Mouse (Mus musculus) limb, embryonic 11.5 days (tissue): Measurements from ENCODE around the gene Tcf25. TPM values are rescaled to one million over a fixed set of nuclear protein-coding genes. Genes with fewer than 3 reads are reported as not detected.
"Not testable (repeated sequence)": the region's sequence is repeated elsewhere in the genome, so short reads cannot be mapped to it uniquely, and the experiment has no call there.

Experiments used
- ATAC-seq: fragments of 200-750 bp; cut with Nextera tagmentation; 2 replicates; pipeline ENCODE4 v1.8.0; 2017; ENCODE audit warnings: low read depth; ENCODE audit not compliant: insufficient number of reproducible peaks, low FRiP score, low TSS enrichment
- DNase-seq: peaks from one replicate; pipeline ENCODE4 v3.0.0-alpha.2; 2015; ENCODE audit warnings: low spot score
- H3K27ac ChIP-seq: fragments of 300-500 bp; sonication (generic); replicated peaks from 2 replicates; pipeline ENCODE4 v1.5.1; 2014; ENCODE audit warnings: low read depth, mild to moderate bottlenecking, low read length
- H3K27me3 ChIP-seq: fragments of 300-500 bp; sonication (generic); 2 replicates; pipeline ENCODE4 v1.6.1; 2014; ENCODE audit warnings: mild to moderate bottlenecking, low read length, mixed read lengths; ENCODE audit not compliant: control insufficient read depth, insufficient read depth
- H3K36me3 ChIP-seq: fragments of 300-500 bp; sonication (generic); 2 replicates; pipeline ENCODE4 v1.6.1; 2014; ENCODE audit warnings: mild to moderate bottlenecking, low read length, moderate library complexity, mixed read lengths; ENCODE audit not compliant: control insufficient read depth, insufficient read depth
- H3K4me1 ChIP-seq: fragments of 300-500 bp; sonication (generic); 2 replicates; pipeline ENCODE4 v1.6.1; 2014; ENCODE audit warnings: low read length, mixed read lengths; ENCODE audit not compliant: control insufficient read depth, insufficient read depth
- H3K4me2 ChIP-seq: fragments of 300-500 bp; sonication (generic); 2 replicates; pipeline ENCODE4 v1.6.1; 2014; ENCODE audit warnings: low read depth, mild to moderate bottlenecking, moderate library complexity; ENCODE audit not compliant: severe bottlenecking
- H3K4me3 ChIP-seq: fragments of 300-500 bp; sonication (generic); 2 replicates; pipeline ENCODE4 v1.5.1; 2014; ENCODE audit warnings: low read depth, low read length
- H3K9ac ChIP-seq: fragments of 300-500 bp; sonication (generic); 2 replicates; pipeline ENCODE4 v1.6.1; 2014; ENCODE audit warnings: mild to moderate bottlenecking, low read length
- H3K9me3 ChIP-seq: fragments of 300-500 bp; sonication (generic); 2 replicates; pipeline ENCODE4 v1.6.1; 2016; ENCODE audit warnings: low read length; ENCODE audit not compliant: control insufficient read depth
- WGBS: fragments of 180-500 bp; shearing (Covaris S2); extraction: QIAGEN DNeasy Blood & Tissue Kit; methylation state at CpG from one replicate; pipeline ENCODE4 v1.1.7; 2014; 5-methylcytosine and 5-hydroxymethylcytosine counted together
- polyA plus RNA-seq: library from polyadenylated mRNA; unstranded; fragments of >200 nt; fragmentation: Nextera tagmentation; extraction: Ambion mirVana; gene quantifications from 2 replicates; pipeline ENCODE4 v1.2.1, GENCODE M21; 2014

The Tcf25 gene
- polyA plus RNA-seq, 1 experiment from 2014 or later, result 136 TPM

DNA sequence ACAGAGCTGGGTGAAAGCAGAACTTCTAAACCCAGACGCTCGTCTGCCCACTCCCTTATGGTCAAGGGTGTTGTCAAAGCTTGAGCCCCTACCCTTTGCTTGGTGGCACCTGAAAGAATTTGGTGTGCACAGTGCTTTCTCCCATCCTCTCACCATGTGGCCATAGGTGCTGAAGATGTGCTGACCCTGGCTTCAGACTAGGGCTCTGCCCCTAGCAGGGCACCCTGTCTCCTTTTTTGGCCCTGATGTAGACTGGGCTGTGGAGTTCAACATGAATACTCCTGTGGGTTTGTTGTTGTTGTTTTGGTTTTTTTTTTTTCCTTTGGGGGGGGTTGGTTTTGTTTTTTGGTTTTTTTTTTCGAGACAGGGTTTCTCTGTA is 49.2 kb downstream of the Tcf25 start:
- 26% methylated on average over 3 of the region's 3 CpGs for WGBS
- H3K9ac ChIP-seq, result no peak overlapping the region
- no peaks in the 10 kb centered on the region for H3K36me3 ChIP-seq
- no peak overlapping the region for H3K4me2 ChIP-seq
- no peaks in the 10 kb centered on the region for H3K27me3 ChIP-seq
- DNase-seq (no peak), ATAC-seq (no peak)
- no peak overlapping the region for H3K4me3 ChIP-seq
- H3K27ac ChIP-seq, result no peak overlapping the region
- H3K4me1 ChIP-seq, result no peaks in the 10 kb centered on the region
- H3K9me3 ChIP-seq, result peaks cover 2% of the 10 kb centered on the region; the same call in 1 of the 2 replicates

DNA sequence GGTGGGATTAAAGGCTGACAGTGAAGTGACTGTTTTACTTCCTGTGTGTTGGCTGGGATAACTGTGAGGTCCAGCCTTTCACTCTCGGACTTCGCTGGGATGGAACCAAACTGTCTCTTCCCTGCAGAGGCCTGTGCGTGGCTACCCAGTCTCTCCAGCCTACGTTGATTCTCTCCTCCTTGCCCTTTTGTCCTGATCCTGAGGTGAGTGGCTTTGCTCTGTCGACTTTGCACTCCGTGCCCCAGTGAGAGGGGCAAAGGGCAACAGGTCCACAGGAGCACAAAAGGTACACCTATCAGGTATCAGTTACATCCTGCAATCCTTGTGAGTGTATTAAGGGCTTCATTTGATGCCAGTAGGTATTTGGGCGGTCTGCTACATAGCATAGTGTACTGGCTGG is 49.9 kb downstream of the Tcf25 start, which contains the start of gene Def8:
Def8 (plus strand) TSS at position 87 of the 400 bp plus-strand sequence.
- DNase-seq (no peak), ATAC-seq (no peak)
- Histone ChIP-seq H3K9ac (no peak within 1 kb of the TSS), H3K9me3 (peaks cover 7% of the 10 kb centered on the region; the same call in 1 of the 2 replicates), H3K27ac (no peak within 1 kb of the TSS), H3K36me3 (no peaks in the 10 kb centered on the region), H3K4me2 (0 out of 2 replicates have a peak within 1 kb of the TSS, but pooled peaks have one; percentile 16), H3K27me3 (no peaks in the 10 kb centered on the region), H3K4me1 (no peaks in the 10 kb centered on the region), H3K4me3 (no peak within 1 kb of the TSS)
- 72% methylated on average over 7 of the region's 7 CpGs for WGBS

DNA sequence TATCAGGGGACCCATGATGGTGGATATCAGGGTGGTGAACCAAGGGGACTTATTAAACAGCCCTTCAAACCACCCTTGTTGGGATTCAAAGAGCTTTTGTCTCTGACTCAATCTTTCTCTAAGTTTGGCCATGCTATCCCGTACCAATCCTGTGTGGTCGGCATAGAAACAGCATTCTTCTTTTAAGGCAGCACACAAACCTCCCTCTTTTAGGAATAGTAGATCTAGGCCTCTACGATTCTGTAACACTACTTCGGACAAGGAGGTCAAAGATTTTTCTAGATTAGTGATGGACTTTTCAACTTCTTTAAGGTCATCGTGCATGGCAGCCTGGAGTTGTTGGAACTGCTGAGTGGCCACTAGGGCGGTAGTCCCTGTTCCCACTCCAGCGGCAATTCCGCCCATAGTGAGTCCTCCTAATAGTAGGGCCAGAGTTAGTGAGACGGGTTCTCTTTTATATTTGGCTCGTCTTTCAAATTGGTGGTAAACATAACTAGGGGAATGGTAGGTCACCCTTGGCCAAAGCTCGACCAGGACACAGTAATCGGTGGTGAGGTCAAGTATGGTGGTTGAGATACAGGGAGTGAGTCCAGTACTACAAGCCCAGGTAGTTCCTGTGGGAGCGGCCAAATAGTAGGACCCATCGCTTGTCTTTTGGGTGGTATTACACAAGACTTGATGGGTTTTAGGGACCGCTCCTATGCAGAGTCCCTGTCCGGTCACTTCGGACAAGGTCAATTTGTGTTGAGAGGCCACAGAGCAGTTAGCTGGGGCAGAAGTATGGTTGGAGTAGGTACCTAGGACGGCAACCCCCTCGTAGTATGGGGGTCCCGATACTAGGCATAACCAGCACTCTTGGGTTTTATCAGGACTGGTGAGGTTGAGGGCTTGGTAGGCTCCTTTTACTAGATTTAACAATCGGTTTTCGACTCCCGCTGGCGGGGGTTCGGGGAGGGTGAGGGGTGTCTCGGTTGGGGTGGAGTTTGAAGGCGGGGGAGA is 53.3 kb downstream of the Tcf25 start:
- no peak for DNase-seq
- Histone ChIP-seq H3K4me2 (no peak overlapping the region), H3K27me3 (no peaks in the 10 kb centered on the region), H3K36me3 (no peaks in the 10 kb centered on the region), H3K27ac (no peak overlapping the region), H3K9me3 (peaks cover 16% of the 10 kb centered on the region; the same call in 1 of the 2 replicates), H3K4me1 (no peaks in the 10 kb centered on the region), H3K9ac (no peak overlapping the region), H3K4me3 (no peak overlapping the region)
- no peak for ATAC-seq
- 96% methylated on average over 27 of the region's 27 CpGs for WGBS

DNA sequence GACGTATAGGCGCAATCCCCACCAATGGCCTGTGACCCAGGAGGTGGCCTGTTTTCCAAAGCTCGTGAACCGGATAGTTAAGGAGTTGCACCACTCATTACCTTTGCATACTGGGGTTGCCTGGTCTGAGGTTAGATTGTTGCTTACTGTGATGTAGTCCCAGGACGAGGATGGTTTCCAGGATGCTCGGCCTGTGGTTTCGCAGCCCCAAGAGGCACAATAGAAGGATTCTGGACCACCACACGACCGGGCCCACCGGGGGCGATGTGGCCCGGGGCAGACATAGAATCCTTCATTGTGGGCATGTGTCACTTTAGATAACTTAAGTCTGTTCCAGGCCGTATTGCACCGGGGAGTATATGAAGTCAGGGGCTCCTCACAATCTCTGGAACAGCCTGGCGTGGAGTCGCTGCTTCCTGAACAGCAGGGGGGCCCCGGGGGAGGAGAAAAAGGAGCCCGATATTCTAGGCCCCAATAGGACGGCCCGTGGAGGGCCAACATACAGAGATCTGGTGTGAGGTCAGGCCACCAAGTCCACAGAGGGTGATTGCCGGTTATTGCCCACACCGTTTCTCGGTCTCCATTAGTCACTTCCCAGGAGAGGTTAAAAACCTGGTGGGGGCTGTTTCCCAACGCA is 54.2 kb downstream of the Tcf25 start:
- H3K27ac ChIP-seq, result no peak overlapping the region
- H3K36me3 ChIP-seq, result no peaks in the 10 kb centered on the region
- no peak overlapping the region for H3K4me3 ChIP-seq
- WGBS, result 98% methylated on average over 24 of the region's 24 CpGs
- H3K9ac ChIP-seq, result no peak overlapping the region
- H3K27me3 ChIP-seq, result no peaks in the 10 kb centered on the region
- H3K9me3 ChIP-seq, result peaks cover 19% of the 10 kb centered on the region; the same call in 1 of the 2 replicates
- H3K4me2 ChIP-seq, result no peak overlapping the region
- H3K4me1 ChIP-seq, result no peaks in the 10 kb centered on the region
- DNase-seq (no peak), ATAC-seq (no peak)

DNA sequence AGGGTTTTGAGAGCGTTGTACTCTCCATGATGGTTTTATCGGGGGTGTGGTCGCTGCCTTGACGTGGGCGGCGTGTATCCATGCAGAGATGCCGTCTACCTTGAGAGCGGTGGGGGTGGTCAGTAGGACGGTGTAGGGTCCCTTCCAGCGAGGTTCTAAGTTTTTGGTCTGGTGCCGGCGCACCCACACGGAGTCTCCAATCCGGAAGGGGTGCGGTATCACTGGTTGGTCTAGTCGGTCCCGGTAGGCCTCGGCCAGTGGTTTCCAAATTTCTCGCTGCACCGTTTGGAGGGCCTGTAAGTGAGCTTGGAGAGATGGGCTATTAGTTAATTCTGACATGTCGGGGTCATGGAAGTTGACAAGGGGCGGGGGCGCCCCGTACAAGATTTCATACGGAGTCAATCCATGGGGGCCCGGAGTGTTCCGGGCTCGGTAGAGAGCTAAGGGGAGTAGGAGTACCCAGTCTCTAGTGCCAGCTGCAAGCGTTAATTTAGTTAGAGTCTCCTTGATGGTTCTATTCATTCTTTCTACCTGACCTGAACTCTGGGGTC is 54.9 kb downstream of the Tcf25 start:
- H3K27ac ChIP-seq, result no peak overlapping the region
- H3K4me3 ChIP-seq, result no peak overlapping the region
- H3K4me2 ChIP-seq, result no peak overlapping the region
- 97% methylated on average over 29 of the region's 29 CpGs for WGBS
- H3K9me3 ChIP-seq, result peaks cover 19% of the 10 kb centered on the region; the same call in 1 of the 2 replicates
- H3K27me3 ChIP-seq, result no peaks in the 10 kb centered on the region
- no peak for ATAC-seq
- H3K9ac ChIP-seq, result no peak overlapping the region
- H3K36me3 ChIP-seq, result no peaks in the 10 kb centered on the region
- H3K4me1 ChIP-seq, result no peaks in the 10 kb centered on the region
- no peak for DNase-seq

DNA sequence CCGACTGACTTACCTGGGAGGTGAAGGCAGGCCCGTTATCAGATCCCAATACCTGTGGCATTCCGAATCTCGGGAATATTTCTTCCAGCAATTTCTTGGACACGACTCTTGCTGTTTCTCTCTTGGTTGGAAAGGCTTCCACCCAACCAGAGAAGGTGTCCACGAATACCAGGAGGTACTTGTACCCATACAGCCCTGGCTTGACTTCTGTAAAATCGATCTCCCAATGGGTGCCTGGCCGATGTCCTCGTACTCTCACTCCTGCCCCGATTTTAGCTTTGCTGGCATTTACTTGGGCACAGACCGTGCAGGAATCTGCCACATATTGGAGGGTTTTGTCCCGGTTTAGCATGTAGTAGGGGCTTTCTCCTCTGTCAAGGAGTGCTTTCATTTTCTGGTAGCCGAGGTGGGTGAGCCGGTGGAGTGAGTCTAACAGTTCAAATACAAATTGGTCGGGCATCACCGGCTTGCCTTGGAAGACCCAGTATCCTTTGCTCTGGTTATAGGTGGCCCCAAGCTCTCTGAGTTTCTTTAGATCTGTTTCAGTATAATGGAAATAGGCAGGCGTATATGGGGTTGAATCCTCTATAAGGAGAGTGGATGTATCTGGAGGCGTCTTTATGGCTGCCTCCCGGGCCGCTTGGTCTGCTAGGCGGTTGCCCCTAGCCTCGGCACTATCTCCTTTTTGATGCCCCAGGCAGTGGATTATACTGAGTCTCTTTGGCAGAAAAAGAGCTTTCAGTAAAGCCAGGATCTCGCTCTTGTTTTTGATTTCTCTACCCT is 55.6 kb downstream of the Tcf25 start:
- H3K4me1 ChIP-seq, result no peaks in the 10 kb centered on the region
- H3K4me2 ChIP-seq, result no peak overlapping the region
- H3K4me3 ChIP-seq, result no peak overlapping the region
- H3K9ac ChIP-seq, result no peak overlapping the region
- no peaks in the 10 kb centered on the region for H3K36me3 ChIP-seq
- peaks cover 19% of the 10 kb centered on the region; the same call in 1 of the 2 replicates for H3K9me3 ChIP-seq
- no peaks in the 10 kb centered on the region for H3K27me3 ChIP-seq
- H3K27ac ChIP-seq, result no peak overlapping the region
- ATAC-seq (no peak), DNase-seq (no peak)
- WGBS, result 95% methylated on average over 23 of the region's 23 CpGs

DNA sequence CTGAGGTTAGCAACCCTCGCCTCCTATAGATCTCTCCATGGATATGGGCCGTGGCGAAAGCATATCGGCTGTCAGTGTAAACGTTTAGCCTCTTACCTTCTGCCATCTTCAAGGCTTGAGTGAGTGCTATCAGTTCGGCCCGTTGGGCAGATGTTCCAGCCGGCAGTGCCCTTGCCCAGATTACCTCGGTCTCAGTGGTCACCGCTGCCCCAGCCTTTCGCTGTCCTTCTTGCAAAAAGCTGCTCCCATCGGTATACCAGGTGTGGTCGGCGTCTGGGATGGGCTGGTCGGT is 56.1 kb downstream of the Tcf25 start:
- not testable (repeated sequence) for ATAC-seq, H3K4me1 ChIP-seq, H3K4me2 ChIP-seq, H3K9ac ChIP-seq, DNase-seq, H3K4me3 ChIP-seq, H3K27ac ChIP-seq, H3K36me3 ChIP-seq, H3K27me3 ChIP-seq
- peaks cover 21% of the 10 kb centered on the region; the same call in 1 of the 2 replicates for H3K9me3 ChIP-seq
- WGBS, result 98% methylated on average over 15 of the region's 15 CpGs

DNA sequence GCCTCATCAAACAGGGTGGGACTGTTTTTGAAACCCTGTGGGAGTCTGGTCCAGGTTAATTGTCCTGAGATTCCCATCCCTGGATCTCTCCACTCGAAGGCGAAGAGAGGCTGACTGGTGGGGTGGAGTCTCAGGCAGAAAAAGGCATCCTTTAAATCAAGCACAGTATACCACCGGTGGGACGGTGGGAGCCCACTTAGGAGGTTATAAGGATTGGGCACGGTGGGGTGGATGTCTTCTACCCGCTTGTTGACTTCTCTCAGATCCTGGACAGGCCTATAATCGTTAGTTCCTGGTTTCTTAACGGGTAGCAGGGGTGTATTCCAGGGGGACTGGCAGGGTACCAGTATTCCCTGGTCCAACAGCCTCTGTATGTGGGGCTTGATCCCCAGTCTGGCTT is 57.4 kb downstream of the Tcf25 start:
- not testable (repeated sequence) for H3K4me3 ChIP-seq, H3K27me3 ChIP-seq, H3K27ac ChIP-seq, H3K36me3 ChIP-seq, H3K9ac ChIP-seq, H3K4me2 ChIP-seq, ATAC-seq, H3K4me1 ChIP-seq, DNase-seq
- 96% methylated on average over 8 of the region's 8 CpGs for WGBS
- peaks cover 21% of the 10 kb centered on the region; the same call in 1 of the 2 replicates for H3K9me3 ChIP-seq
